Mouse (Mus musculus) embryo, embryonic 9.5 days (tissue): ENCODE measurements around the gene Cant1.

Source experiments
- DNase-seq: peaks from one replicate; pipeline ENCODE4 v3.0.0-alpha.2; 2017; ENCODE audit errors: extremely low spot score

The Cant1 gene

GRCm38 (mm10) chr11:118371876-118372275 is 47.0 kb downstream of the Cant1 start:
- no peak for DNase-seq

- no peak for DNase-seq
Measured at GRCm38 (mm10) chr11:118369657-118370056, 49.2 kb downstream of the Cant1 start.

GRCm38 (mm10) chr11:118369251-118369650 is 49.6 kb downstream of the Cant1 start:
- no peak for DNase-seq

- no peak for DNase-seq
Measured at GRCm38 (mm10) chr11:118368330-118368729, 50.6 kb downstream of the Cant1 start.

GRCm38 (mm10) chr11:118366559-118366958 is 52.3 kb downstream of the Cant1 start:
- DNase-seq = no peak

GRCm38 (mm10) chr11:118366108-118366507 is 52.8 kb downstream of the Cant1 start:
- no peak for DNase-seq

- DNase-seq = peak; percentile 55
Measured at GRCm38 (mm10) chr11:118365171-118365570, 53.7 kb downstream of the Cant1 start.

GRCm38 (mm10) chr11:118364021-118364420 is 54.9 kb downstream of the Cant1 start:
- DNase-seq = no peak

- peak; percentile 76 for DNase-seq
Measured at GRCm38 (mm10) chr11:118362971-118363518, 55.8 kb downstream of the Cant1 start.

GRCm38 (mm10) chr11:118362501-118362900 is 56.4 kb downstream of the Cant1 start:
- DNase-seq = no peak

GRCm38 (mm10) chr11:118360907-118361341 is 58.0 kb downstream of the Cant1 start:
- DNase-seq = no peak

- DNase-seq = no peak
Measured at GRCm38 (mm10) chr11:118360491-118360890, 58.4 kb downstream of the Cant1 start.
